Mouse (Mus musculus): ENCODE data around the gene Taok1.
"Not testable (repeated sequence)": the region's sequence is repeated elsewhere in the genome, so short reads cannot be mapped to it uniquely, and the experiment has no call there.

Taok1 gene

DNA sequence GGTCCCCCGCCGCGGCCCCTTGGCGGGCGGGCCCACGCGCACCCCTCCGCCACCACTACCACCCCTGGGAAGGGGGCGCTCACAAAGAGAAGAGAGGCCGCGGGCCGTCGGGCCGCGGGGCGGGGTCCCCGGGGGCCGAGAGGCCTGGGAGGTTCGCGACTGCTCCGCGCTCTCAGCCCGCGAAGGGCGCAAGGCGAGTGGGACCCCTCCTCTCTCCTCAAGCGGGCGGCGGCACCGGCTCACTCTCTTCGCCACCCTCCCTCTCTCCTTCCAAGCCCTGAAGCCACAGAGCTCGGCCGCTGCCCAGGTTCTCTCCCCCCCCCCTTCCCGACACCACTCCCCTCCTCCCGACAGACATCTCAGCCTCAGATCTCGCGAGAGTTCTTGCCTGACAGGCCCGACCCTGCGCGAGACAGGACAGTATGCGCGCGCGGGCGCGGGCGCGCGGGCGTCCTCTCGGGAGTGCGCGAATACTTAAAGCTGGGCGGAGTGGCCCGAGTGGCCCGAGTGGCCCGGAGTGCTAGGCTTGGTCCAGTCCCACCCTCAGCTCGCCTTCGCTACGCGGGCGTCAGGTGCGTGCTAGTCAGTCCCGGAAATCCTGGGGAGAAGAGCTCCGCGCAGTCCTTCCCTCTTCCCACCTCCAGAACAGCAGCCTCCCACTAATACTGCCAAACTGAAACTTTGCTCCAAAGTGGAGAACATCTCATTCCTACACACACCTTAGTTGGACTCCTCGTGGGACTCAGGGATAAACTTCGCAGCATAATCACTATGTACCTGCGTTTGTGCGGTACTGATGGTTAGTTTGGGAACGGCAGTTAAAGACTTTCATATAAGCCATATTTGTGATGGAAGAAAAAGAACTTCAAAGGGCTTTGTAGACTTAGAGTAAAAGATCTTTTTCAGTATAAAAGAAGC is at the start of gene Taok1:
Taok1 (minus strand) TSS at position 278 of the 918 bp plus-strand sequence.
- peak; percentile 95 to 96 for DNase-seq

- DNase-seq = not testable (repeated sequence)
Measured at GRCm38 (mm10) chr11:77653406-77654190, 46.0 kb upstream of the Taok1 start.

DNA sequence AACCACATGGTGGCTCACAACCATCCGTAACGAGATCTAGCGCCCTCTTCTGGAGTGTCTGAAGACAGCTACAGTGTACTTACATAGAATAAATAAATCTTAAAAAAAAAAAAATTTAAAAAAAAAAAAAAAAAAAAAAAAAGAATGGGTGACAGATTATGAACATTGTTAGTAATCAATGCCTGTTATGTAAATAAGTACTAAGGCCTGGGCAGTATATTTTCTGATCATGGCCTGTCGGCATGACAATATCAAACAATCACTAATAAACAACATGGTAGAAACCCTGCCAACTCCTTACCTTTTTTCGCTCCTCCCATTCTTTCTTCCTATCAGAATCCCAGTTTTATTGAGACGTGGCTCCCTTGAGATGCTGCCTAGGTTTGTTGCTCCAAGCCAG is 44.9 kb upstream of the Taok1 start:
- DNase-seq = no peak

DNA sequence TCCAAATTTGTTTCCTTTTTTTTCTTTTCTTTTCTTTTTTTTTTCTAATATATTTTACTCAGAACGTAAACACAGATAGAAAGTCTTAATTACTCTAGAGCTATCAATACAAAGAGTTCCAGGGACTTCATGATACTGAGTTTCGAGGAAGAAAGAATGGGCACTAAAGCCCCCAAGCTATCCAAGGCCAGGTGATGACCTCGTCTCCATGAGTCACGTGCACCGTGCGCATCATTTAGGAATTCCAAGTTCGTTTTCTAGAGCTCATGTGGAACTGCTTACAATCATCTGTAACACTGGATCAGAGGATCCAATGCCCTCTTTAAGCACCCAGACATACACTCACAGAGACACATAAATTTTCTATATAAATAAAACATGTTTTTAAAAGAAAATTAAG is 41.3 kb upstream of the Taok1 start:
- DNase-seq = no peak

GRCm38 (mm10) chr11:77645481-77645880 is 37.9 kb upstream of the Taok1 start:
- no peak for DNase-seq

DNA sequence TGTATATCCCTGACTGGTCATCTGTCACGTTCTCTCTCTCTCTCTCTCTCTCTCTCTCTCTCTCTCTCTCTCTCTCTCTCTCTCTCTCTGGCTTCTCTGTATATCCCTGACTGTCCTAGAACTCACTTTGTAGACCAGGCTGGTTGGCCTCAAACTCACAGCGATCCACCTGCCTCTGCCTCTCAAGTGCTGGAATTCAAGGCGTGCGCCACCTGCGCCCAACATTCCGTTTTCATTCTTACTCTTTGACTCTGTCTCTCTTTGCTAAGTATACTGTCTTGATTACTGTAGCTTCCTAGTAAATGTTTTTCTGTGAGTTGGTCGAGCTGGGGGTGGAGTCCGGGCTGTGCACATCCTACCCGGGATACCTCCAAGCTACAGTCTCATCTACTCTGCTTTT is 33.8 kb upstream of the Taok1 start:
- no peak for DNase-seq

GRCm38 (mm10) chr11:77630257-77630670 is 22.6 kb upstream of the Taok1 start:
- peak; percentile 68 to 87 for DNase-seq

GRCm38 (mm10) chr11:77629476-77629875 is 21.9 kb upstream of the Taok1 start:
- DNase-seq = peak in 1 of 2 experiments; percentile 14

- DNase-seq = no peak
Measured at GRCm38 (mm10) chr11:77626596-77627535, 19.3 kb upstream of the Taok1 start.

- DNase-seq = no peak
Measured at GRCm38 (mm10) chr11:77625061-77625855, 17.6 kb upstream of the Taok1 start.

DNA sequence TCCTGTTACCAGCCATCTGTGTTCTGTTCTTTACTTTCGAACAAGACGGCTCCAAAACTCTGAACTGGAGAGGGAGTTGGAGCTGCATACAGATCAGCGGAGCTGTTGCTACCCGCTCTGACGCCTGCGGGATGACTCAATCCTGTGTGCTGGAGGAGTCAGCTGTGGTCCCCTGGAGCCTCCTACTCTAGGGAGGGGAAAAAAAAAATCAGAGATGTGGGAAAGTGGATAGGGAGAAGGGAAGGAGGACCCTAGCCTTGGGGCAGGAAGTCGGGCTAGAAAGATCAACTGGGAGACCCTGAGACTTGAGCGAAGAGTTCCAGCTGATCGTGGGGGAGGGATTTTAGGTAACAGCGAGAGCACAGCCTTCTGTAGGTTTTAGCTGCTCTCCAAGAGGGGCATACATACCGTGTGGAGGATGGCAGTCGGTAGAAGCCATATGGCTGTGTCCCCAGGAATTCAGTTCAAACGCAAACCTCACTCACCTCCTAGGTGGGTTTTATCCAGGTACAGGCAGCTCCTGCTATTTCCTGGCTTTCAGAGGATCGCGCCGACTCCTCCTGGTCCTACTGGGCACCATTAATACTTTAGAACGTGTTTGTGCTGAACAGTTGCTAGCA is 16.9 kb upstream of the Taok1 start:
- no peak for DNase-seq

GRCm38 (mm10) chr11:77624002-77624401 is 16.4 kb upstream of the Taok1 start:
- no peak for DNase-seq

DNA sequence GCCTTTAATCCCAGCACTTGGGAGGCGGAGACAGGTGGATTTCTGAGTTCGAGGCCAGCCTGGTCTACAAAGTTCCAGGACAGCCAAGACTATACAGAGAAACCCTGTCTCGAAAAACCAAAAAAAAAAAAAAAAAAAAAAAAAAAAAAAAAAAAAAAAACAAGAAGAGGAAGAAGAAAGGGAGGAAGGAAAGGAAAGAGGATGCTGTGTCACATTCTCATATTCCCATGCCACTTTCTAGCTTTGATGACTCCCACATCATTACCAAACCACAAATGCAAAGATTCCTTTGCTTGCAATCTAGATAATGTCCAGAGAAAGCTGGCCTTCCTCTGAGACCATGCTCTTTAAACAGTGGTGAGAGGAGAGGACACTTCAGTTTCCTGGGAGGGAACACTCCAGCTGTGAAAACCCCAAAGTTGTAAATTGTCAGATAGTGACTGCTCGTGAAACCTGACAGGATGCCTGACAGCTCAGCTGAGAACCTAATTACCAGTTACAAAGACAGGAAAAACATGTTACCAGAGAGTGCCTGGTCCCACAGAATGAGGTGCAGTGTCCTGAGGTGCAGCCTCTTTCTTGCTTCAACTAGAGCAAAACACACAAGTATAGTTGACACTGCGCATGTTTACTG is 14.4 kb upstream of the Taok1 start:
- DNase-seq = no peak

- DNase-seq = no peak
Measured at GRCm38 (mm10) chr11:77615084-77615624, 7.5 kb upstream of the Taok1 start.

DNA sequence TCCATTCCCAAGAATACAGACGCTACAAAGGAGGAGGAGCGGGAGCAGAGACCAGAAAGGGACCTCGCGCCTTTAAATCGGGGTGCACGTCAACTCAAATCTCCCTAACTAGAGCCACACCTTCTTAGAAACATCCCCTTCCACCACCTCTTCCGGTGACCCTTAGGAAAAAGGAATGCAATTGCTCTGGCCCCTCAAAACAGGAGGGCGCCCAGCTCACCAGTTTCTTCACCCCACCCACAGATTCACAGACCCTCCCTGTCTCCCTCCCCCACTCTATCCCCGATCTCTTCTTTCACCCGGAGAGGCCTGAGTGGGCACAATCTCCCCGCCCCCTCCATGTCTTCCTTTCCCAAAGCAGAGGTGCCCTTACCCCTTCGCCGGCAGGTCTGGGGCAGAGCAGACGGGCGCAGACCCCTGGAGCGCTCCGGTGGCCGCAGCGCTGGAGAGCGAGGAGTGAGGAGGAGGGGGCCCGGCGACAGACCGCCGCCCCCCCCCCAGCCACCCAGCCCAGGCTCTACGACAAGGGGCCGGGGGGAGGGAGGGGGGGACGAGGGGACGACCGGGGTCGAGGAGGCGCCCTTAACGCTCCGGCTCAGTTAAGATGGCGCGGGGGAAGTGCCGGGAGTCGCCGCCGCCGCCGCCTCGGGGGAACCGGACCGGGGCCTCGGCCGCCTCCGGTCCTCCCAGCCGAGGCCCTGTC is 629 bp downstream of the Taok1 start:
- DNase-seq = peak; percentile 32 to 53

- no peak for DNase-seq
Measured at GRCm38 (mm10) chr11:77606469-77606834, 1.2 kb downstream of the Taok1 start.

DNA sequence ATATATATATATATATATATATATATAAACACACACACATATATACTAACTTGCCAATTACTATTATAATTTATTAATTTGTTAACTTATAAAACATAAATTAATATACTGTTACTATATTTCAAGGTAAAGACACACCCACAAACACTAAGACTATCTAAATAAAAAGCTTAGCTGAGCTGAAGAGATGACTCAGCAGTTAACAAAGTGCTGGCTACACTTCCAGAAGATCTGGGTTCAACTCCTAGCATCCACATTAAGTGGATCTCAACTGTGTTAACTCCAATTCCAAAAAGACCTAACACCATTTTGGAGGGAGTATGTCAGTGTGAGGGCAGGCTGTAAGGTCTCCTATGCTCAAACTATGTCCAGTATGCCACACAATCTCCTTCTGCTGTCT is 10.3 kb downstream of the Taok1 start:
- no peak for DNase-seq

DNA sequence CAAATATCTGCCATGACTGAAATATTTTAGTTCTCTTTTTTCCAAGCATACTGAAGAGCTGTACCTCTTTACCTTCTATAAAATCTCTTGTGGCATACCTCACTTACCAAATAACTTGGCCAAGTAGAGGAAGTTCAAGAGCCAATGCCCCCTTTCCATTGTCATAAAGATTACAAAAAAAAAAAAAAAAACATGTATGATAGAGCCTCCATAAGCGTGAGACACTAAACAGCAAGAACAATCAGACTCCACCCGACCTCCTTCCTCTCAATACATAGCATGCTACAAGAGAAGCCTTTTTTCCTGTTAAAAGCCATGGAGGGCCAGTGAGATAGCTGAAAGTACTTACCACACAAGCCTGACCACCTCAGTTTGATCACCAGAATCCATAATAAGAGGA is 16.2 kb downstream of the Taok1 start:
- no peak for DNase-seq

DNA sequence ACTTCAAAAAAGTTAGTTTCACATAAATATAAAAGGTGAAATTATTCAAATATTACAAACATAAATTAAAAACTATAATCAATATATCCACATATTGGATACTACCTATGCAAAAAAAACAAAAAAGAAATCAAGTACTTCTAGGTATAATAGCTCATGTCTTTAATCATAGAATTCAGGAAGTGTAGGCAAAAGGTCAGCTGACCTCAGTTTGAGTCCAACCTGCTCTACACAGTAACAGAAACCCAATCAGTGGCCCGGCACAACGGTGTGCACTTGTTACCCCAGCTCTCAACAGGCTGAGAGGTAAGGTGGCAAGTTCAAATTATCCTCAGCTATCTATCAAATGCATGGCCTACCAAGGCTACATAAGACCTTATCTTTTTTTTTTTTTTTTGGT is 16.8 kb downstream of the Taok1 start:
- DNase-seq = no peak

GRCm38 (mm10) chr11:77585201-77585600 is 22.4 kb downstream of the Taok1 start:
- DNase-seq = no peak

All from kidney, adult 8-10 months (tissue).